Mouse (Mus musculus): ENCODE measurements around the gene Tle4.
A peak's percentile ranks its signal among the peaks of the same experiment; 100 is the strongest.

Tle4 gene

DNA sequence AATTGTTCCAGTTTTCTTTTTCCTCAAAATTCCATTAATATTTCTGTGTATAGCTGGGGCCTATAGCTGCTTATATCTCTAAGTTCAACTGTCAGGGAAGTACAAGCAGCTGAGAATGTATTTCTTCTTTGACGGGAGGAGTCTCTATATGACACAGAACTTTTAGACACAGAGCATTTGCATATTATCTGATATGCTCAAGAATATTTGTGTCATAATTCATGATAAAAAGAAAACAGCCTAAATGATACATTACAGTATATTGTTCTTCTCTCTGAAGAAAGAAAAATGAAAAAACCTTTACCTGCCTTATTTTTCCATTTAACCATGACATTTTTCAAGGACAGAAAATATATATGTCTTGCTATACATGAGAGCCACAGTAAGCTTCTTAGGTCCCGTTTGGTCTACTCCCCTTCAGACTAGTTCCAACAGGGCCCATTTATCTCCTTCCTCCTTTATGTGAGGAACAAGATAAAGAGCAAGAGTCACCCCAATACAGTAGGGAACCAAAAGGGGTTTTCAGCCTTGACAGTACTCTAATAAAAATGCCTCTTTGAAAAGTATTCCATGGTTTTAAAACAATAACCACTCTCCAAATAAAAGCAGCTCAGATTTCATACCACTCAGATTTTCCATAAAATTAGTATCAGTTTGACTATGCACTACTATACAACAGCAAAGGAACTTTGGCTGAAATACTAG, 77.6 kb downstream of the Tle4 start:
- no peak for DNase-seq (ENCODE audit: low read depth)

DNA sequence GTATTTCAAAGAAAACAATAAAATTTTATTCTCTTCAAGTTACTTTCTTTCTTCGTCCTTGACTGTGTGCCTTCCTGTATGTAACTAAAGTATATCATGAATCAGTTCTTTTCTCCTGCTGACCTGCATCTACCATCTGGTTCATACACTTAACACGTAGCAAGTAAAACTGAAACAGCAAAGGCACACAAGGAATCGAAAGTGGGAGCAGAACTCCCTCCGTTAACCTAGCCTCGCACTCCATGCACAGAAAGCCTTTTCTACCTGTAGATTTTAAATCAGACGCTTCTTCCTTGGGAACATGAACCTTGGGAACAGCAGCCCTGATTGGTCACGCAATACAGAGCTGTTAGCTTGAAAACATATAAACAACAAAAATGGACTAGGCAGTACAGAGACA, 78.7 kb downstream of the Tle4 start:
- no peak for DNase-seq (ENCODE audit: low read depth)

DNA sequence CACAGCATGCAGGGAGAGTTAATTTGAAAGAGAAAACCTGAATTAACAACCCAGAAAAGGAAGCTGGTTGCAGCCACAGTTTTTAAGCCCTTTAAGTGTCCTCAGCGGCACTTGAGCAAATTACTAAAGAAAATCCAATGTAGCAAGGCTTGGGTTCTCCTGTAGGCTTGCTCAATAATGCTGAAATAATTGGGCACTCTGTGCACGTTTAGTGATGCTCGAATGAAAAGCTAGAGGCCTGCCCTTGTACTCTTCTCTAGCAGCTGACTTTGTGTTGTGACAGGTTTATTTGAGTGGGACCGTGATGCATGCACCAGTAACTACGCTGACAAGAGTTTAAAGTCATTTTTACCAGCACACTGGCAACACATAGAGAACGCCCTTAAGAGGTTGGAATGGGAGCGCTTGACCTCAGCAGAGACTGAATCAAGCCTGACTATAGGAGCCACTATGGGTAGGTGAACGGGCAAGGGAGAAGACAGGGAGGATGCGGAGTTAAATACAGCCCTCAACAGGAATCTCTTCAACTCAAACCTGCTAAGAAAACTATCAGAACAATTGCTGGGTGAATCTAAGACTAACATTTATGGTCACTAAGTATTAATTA, 79.3 kb downstream of the Tle4 start:
- no peak for DNase-seq (ENCODE audit: low read depth)

DNA sequence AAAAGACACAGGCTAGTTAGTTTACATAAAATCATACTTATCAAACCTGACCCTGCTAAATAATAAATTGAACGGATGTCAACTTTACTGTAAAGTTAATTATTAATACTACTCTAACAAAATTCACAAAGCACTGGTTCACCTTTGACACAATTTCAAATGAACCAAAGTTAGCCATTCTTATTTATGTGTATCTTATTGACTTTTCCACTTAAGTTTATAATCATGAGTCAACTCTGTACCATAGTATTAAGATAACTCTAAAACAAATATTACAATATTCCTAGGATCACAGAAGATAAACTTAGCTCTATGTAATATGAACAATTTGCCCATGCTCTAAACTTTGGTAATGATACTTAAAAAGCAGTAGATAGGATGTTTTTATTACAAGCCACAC, 81.4 kb downstream of the Tle4 start:
- no peak for DNase-seq (ENCODE audit: low read depth)

DNA sequence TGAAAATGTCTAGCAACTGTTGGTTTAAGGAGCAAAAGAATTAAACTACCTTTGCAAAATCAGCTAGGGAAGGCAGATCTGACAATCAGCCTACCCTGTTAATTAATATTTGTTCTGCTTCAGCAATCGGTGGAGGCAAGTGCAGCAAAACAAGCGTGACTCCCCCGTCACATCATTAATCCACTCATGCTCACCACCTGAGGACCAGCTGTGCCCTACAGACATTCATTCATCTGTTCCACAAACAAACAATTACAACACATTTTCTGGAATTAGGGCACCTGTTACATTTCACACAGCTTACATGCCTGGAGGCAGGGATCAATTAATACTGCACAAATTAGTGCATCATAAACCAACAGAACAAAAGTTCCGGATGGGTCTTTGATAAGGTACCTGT, 89.0 kb downstream of the Tle4 start:
- no peak for DNase-seq (ENCODE audit: low read depth)

DNA sequence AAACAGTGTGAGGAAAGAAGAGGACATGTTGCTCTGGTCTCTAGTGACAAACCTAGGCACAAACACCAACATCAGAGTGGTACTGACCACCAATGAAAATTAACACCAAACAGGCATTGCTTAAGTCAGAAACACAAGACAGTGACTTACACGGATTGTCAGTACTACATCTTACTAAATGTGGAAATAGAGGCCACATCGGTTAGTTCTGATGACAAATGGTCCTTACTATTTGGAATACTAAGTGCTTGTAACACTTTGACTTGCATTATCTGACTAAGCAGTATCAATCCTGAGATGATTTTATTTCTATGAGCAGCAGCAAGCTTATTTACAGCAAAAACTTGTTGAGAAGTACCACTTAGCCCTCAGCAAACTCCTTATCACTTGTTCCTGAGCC, 89.9 kb downstream of the Tle4 start:
- no peak for DNase-seq (ENCODE audit: low read depth)

DNA sequence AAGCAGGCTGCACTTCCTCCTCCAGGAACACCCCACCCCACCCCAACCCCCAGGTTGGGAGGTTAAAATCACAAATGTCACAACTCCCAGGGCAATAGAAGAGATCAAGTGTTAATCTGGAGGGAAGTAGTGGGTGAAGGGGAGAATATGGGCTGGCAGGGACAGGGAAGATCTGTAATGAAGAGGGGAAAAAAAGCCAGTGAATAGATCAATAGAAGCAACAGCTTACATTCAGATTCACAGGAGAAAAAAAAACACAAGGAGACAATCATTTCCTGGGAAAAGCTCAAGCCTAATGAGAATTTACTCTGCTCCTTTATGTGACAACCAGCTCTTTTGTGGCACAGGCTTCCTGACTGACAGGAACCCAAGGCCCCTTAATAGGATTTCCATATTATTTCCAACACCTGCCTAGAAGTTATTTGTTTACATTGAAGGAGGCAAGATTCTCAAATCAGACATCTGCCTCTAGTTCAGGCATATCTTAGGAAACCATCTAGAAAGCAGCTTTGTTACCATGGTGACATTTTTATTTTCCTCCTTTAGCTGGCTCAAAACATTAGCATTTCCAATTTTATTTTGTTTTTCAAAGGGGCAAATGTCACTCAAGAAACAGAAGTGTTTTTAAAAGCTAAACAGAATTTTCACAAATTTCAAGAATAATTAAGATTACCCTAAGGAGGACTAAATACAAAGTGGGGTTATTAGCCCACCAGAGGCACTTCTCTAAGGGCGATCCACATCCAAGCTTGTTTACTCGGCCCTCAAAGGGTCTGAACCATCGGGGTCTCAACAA, 90.8 kb downstream of the Tle4 start:
- no peak for DNase-seq (ENCODE audit: low read depth)

DNA sequence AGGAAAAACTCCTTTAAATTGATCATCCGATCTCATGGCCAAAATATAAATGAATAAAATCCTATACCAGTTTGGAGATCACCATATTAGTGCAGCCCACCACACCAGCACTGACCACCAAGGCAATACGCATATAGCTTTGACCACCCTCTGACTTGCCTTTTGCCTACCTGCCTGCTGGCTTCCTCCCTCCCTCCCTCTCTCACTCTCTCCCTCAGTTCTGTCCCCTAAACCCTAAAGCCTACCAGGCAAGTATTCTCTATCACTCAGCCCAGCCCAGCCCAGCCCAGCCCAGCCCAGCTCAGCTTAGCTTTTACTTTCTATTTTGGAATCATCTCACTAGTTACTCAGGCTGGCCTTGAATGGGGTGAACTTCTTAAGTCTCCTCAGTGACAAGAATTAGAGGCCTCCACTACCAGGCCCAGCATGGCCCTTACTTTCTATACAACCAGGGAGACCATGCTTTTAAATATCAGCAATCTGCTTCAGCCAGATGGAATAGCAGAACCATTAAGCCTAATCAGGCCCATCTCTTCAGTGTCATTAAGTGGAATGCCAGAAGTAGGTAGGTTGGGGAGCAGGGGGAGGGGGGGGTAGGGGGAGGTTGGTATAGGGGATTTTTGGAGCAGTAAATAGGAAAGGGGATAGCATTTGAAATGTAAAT, 91.8 kb downstream of the Tle4 start:
- no peak for DNase-seq (ENCODE audit: low read depth)

DNA sequence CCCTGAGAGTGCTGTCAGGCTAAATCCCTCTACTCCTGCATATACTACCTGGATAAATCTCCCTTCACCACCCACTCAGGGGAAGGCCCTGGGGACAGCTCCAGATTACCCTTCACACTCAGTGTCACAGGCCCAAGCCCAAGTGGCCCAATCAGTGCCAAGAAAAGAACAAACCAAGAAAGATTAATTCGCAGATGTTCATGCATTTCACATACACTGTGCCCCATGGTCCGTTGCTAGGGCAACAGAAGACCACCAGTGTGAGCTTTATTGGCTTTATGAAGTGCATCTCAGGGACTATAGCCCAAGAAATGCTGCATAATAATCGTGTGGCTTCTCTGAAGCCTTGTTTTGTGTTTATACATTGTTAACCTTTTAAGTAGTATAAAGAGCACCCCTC, 92.5 kb downstream of the Tle4 start:
- DNase-seq (ENCODE audit: low read depth): no peak

DNA sequence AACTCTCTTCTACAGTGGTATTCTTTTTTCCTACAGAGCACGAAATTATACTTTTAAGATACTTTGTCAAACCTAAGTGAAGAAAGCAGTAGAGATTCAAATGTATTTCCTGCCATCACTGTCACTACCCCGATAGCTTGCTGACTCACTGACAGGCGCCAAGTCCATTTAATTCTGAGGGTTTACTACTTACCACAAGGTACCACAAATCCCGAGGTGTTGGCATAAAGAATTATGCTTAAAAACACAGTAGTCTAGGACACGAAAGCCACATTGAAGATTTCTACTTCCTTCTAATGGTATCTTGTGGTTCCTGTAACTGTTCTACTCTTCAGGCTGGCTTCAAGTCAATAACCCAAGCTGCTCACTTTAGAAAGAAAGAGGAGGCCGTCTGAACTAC, 94.0 kb downstream of the Tle4 start:
- peak; percentile 45 for DNase-seq (ENCODE audit: low read depth)

DNA sequence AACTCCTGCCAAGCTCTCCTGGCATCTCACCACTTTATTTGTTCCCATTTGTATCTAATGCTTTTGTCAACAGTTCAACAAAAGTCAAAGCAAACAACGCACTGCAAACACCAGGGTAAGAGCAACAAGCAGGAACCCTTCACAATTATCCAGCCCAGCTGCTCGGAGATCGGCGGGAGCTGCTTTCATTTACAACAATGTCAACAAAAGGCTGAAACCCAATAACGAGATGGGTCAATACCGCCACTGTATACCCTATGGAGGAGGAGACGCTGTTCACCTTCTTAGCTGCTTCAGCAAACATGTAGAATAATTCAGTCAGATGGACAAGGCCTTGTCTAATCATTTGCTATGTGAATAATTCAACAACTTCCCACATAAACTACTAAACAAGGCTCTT, 95.6 kb downstream of the Tle4 start:
- DNase-seq (ENCODE audit: low read depth): no peak

DNA sequence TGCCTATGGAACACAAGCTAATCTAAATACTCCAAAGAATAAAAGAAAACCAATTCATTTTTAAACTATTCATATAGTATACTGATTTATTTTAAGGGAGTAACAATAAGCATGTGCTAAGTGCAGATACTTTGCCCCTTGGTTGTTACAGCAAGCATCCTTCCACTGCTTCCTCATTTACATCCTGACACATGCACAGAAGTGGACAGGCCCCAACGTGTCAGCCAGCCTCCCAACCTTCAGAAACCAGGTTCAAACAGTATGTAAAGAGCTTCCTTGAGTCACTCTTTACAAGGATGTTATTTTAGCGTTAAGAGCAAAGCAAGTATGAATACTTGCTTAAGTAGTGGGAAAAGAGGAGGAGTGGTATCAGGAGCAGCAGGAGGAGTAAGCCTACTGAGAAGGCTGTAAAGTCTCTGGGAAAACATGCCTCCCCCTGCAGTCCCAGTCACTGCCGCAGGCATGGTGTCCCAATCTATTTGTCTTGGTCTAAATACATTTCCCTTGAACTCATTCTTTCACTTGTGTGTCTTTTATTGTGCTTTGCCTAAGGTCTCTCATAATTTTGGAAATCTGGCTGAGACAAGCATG, 97.9 kb downstream of the Tle4 start:
- no peak for DNase-seq (ENCODE audit: low read depth)

DNA sequence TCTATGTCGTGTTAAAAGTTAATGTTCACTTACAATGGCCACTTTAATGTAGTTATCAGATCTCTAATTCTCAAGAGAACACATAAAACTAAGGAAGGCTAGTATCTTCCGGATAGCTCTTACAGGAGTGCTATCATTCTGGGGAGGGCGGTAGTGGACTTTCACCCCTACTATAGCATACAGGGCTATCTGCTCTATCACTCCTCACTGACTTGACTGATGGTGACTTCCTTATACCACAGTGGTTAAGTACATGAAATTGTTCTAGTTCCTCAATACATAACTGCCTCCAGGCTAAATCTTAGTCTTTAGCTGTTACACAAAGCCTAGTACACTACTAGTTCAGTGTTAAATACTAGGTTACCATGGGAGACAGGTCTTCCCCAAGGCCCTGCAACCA, 104.8 kb downstream of the Tle4 start:
- no peak for DNase-seq (ENCODE audit: low read depth)

DNA sequence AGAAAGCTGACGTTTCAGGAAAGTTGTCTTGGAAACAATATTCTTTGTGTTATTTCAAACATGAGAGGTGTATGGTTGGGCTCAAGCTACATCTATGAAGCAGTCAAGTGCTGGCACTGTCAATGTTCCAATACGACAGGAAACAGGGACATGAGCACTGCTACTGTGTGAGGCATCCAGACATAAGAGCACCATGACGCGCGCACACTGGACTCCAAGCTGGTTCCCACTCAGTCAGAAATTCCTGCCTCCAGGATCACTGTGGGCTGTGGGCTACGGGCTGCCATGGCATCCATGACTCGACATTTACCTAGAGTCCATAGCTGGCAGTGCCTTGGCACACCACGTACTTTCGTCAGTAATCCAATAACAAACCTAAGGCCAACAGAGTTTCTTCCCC, 110.7 kb downstream of the Tle4 start:
- DNase-seq (ENCODE audit: low read depth): no peak

DNA sequence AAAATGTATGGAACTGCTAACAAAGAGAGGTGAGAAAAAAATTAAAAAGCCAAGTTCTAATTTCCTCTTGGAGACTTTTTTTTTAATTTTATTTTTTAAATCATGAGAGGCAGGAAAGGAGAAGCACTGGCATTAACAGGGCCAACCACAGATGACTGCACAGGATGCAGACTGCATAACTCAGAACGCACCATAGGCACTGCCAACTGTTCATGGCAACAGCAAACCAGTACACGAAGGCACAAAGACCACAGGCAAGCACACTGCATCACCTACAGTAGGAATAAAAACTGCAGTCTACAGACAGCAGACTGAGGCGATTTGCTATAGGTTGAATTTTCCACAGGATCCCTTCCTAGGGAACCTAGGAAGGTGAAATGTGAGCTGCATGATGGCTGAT, 112.7 kb downstream of the Tle4 start:
- no peak for DNase-seq (ENCODE audit: low read depth)

DNA sequence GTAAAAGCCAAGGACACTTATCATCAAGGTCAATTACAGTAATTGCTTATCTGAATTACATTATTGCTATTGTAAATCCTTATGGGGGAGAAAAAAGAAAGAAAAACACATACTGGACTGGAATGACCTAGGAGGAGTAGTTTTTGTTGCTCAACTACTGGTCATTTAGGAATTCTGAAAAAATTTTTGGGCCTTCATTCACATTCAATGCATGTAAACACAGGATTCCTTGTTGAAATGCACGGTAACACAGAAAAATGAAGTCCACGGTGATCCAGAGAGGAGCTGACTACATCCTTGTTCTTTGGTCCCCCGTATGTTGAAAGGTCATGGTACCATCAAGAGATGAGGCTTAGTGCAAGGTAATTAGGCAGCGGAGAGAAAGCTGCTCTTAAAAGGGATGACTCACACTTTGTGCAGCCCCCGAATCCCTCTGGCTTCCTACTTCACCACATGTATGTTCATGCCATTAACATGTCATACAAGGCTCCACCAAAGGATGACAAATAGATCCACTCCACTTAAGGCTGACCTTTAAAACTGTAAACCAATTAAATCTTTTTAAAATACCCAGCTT, 115.2 kb downstream of the Tle4 start:
- DNase-seq (ENCODE audit: low read depth): no peak

DNA sequence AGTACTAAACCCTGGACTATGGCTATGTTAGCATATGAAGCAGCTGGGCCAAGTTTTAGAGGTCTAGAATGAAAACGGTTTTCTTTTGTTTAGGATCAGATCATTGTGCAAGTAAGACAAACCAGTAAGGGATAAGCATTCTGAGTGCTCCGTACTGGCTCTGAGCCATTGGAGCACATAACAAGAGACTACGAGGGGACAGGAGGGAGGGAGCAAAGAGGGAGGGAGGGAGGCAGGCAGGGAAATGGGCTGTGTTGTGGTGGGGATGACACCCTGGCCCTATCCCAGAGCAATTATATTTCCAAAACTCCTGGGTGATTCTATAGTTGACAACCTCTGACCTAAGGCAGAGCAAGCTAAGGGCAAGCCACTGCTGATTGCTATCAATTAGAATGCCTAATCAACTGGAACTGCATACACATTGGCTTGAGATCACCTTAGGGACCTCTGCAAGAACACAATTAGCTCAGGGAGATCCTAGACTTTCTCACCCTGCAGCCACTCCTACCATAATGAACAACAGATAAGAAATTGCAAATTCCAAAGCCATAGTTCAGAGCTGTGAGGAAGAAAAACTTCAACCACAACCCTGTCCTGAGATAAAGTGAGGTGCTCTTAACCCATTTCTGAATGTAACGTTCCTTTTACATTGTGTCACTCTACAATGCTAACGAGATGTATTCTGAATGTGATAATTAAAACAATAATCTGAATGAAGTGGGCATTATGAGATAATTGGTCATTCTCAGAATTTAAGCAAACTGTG, 115.9 kb downstream of the Tle4 start:
- no peak for DNase-seq (ENCODE audit: low read depth)

DNA sequence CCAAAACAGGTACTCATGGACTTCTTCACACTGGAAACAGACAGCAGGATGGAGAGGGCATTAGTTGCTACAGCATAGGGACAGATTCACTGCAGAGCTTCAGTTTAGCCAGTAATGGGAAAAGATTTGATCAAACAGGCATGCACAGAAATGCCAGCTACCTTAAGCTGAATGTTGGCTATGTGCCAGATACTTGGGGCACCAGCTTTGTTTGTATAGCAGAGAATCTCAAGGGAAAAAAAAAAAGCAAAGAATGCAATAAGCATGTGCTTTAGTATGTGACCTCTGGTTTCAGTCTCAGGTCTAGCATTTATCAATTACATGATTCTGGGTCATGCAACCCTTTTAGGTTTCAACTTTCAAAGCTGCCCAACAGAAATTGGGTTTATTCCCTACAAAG, 118.1 kb downstream of the Tle4 start:
- DNase-seq (ENCODE audit: low read depth): no peak

DNA sequence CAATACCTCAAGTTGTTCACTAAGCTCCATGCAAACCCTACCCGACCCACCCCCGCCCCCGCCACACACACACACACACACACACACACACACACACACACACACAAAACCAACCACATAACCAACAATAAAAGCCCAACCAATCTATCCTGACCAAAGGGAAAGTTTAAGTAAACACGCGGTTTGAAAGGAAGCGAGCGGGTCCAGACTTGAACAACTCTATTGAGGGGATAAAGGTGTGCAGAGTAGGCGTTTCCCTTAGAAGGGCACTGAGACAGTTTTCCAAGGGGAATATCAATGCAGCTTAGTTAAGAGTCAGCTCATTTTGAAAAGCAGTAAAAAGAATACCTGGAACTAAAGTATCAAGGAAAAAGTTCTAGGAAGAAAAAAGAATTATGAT, 128.5 kb downstream of the Tle4 start:
- peak; percentile 29 for DNase-seq (ENCODE audit: low read depth)

DNA sequence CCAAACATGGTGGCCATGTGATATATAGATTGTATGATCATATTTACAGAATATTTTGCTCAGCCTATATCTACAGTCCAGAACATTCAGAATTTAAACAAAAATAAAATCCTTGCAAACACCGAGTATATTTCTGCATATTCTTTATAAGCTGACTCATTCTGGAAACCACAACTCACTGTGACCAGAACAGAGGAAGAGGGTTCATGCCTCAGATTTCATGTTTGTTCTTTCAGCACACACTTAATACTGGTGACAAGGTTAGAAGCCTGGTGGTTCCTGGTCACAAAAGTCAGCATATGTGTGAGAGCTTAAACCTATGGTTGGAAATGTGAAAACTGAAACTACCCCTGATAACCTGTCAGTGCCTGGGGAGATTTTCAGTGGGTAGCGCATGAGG, 129.1 kb downstream of the Tle4 start:
- peak; percentile 31 for DNase-seq (ENCODE audit: low read depth)

DNA sequence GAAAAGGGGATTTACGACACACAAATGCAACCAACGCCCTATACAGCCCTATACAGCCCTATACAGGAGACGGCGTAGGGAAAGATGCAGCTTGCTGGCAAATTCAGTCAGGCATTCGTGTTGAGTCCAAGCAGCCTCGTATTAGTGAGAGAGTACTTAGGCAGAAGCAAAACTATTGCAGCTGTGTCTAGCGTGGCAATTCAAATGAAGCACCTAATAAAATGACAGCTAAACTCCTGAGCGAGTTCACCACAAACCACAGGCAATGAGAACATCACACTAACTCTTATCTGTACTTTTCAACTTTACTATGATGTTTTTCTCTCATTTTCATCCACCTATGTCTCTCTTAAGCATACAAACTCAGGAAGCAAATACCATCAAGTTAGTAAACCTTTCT, 131.8 kb downstream of the Tle4 start:
- DNase-seq (ENCODE audit: low read depth): peak; percentile 33

Measured in naive thymus-derived CD4-positive, alpha-beta T cell, adult 2 months (primary cell).